Mouse (Mus musculus) gastrocnemius, postnatal 14 days (tissue): ENCODE data around the gene Slu7. TPM values are rescaled to one million over a fixed set of nuclear protein-coding genes. Genes with fewer than 3 reads are reported as not detected.

ENCODE experiments used
- DNase-seq: peaks from one replicate; pipeline ENCODE4 v3.0.0; 2021; ENCODE audit warnings: mixed read lengths
- intact Hi-C: fragments of 180-260 bp; cut with DNase I; formaldehyde crosslinking; loops from one replicate; pipeline ENCODE4 v1.15.1; 2025; ENCODE audit warnings: low total_unique reads
- total RNA-seq, 2 experiments: library from RNA; stranded (reverse); gene quantifications; 2 replicates each; pipeline ENCODE4 v1.2.3; 2021

The Slu7 gene
- total RNA-seq, 2 experiments from 2014 or later: 27.8 to 27.9 TPM

DNA sequence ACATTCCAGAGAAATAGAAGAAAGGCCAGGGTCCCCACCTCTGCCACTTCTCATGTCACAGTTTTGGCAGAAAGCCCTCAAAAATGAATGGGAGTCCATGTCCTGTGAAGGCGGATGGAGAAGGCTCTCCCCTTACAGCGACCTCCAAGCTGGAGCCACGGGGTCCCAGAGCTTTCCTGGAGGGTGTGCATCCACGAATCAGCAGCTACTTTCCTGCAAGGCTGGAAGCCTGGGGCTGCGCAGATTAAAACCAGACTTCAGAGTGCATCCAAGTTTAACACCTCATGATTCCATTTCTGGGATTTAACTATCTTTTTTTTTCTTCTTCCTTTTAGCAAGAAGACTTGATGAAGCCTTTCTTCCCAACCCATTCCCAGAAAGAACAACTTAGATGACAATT lies 47.0 kb downstream of the Slu7 start:
- intact Hi-C loops: no loop called here
- DNase-seq: no peak

DNA sequence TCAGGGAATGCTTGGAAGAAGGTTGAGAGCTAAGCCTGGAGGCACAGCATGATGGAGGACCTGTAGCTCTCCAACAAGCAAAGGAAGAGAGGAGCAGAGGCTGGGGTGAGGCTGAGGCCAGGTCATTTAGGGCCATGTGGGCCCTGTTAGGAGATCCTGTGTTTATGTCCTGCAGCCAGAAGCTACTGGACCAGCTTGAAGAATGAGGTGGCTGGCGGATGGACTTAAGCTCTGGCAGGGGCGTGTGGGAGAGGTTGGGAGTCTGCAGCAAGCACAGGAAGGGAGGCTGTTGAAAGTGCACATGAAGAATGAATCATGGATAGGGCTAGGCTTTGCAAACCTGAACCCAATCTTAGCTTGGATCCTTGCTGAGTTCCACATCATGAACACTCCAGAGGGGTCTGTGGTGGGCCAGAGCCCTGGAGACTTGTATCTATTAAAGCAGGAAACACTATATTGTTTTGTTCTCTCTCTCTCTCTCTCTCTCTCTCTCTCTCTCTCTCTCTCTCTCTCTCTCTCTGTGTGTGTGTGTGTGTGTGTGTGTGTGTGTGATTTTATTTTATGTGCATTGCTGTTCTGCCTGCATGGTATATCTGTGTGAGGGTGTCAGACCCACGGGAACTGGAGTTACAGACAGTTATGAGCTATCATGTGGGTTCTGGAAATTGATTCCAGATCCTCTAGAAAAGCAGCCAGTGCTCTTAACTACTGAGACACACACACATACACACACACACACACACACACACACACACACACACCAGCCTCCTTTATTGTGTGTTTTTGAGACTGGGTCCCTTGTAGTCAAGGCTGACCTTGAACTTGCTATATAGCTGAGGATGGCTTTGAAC lies 48.4 kb downstream of the Slu7 start:
- peak; percentile 61 for DNase-seq
- intact Hi-C loops: no loop called here

DNA sequence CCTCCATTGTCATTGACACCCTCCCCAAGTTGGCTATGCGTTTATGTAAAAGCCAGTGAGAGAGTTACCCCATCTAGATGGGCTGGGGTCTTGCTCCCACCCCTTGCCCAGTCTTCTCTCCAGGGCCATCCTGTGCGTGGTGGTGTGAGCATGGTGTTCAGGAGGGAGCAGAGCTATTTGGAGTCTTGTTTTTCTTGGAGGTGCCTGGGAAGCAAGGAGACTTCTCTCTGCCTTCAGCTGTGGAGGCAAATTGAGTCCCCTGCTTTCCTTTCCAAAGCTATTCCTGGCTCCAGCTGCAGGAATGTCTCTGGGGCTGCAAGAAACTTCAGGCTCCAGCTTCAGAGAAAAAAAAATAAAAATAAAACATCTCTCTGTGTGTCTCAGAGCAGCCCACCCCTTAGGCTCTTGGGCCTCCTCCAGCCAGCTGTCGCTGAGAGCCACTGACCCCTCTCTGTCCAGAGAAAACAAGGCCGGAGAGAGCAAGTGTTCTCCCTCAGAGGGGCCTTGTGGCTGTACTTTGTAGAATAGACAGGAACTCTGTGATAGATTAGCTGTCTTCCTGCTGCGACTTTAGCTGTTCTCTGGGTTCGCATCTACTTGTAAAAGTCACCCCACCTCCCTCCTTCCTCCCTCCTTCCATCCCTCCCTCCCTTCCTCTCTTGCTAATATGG lies 49.7 kb downstream of the Slu7 start:
- intact Hi-C loops: no loop called here
- peak; percentile 64 for DNase-seq

DNA sequence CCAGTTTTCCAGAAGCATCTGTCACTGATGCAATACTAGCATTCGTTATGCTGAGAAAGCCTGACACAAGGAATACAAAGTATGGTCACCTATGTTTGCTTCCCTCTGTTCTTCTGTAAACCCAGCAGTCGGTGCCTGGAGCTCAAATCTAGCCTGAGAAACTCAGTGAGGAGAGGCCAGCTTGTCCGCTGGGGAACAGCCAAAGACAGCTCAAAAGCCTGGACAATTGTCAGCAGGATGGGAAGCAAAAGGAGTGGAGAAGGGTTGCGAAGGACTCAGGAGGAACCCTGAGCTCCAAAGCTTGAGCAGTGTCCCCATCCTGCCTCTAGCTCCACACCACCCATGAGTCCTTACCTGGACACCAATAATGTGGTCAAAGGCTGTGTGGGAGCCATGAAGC lies 50.5 kb downstream of the Slu7 start:
- peak; percentile 34 for DNase-seq
- intact Hi-C loops: no loop called here

DNA sequence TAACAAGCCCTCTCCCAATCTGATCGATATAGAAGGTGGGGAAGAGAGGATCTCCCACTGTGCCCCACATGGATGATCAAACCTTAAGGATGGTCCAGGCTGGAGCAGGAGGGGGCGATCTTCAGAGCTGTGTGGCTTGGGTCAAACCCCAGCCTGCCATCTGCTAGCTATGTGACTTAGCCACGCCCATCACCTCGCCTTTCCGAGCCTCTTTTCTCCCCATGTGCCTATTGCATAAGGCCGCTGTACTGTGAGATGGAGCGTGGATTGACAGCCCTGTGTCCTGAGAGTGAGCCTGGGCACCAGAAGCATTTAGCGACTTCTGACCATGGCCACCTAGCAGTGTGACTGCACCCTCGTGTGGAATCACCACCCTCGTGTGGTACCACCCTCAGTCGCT lies 51.1 kb downstream of the Slu7 start:
- intact Hi-C loops: no loop called here
- DNase-seq: no peak

DNA sequence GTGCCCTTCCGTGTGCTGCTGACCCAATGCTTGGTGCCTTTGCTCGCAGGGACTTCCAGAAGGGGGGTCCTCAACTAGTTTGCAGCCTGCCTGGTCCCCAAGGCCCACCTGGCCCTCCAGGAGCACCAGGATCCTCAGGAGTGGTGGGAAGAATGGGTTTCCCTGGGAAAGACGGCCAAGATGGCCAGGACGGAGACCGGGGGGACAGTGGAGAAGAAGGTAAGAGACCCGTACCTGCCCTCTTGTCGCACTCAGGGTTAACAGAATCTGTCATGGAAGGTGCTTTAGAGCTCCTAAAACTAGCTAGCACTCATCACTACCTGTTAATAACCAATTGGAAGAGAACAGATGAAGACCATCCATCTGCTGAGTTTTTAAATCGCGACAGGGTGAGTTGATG lies 52.3 kb downstream of the Slu7 start:
- no peak for DNase-seq
- intact Hi-C loops: no loop called here

DNA sequence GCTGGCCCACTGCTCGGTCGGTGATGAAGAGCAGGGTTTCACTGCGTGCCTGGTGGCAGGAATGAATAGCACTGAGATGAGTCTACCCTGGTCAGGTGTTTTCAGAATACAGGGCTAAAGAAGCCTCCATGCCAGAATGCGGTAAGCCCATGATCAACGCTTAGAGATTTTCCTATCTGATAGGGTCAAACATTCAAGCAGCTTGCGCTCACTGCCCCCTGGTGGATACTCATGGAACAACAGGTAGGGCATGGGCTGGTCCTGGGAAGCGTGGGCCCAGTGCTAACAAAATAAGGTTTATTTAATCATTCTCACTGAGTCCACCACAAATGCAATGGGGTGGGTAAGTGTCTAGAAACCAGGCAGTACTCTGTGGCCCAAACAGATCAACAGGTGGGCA lies 59.1 kb downstream of the Slu7 start:
- intact Hi-C loops: loop anchor here (10.0 kb wide), 1 partner anchor 122 kb away; no protein-coding TSS in a partner anchor
- DNase-seq: peak; percentile 69

DNA sequence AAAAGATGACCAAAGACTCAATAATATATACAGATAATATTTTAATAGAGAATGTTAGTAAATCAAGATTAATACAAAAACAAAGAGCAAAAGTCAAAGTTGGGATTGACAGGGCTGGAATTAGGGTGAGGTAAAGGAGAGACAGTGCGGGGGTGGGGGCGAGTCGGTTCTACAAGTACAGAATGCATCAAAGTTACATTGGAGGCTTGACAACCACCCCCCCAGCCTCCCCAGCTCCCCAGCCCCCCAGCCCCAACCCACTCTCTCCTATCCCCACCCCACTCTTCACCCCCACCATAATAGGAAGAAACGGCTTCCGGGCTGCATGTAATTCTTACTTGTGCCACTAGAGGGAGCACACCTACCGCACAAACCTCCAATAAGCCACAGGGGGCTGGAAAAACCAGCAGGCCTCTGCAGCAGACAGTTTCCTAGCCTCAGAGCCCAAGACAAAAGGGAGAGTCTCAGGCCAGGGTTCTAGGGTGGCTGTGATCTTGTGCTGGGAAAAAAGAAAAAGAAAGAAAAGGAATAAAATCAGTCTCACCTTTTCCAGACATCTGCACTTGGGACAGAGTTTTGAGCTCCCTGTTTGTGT lies 60.4 kb downstream of the Slu7 start:
- intact Hi-C loops: loop anchor here (10.0 kb wide), 1 partner anchor 121 kb away; no protein-coding TSS in a partner anchor

DNA sequence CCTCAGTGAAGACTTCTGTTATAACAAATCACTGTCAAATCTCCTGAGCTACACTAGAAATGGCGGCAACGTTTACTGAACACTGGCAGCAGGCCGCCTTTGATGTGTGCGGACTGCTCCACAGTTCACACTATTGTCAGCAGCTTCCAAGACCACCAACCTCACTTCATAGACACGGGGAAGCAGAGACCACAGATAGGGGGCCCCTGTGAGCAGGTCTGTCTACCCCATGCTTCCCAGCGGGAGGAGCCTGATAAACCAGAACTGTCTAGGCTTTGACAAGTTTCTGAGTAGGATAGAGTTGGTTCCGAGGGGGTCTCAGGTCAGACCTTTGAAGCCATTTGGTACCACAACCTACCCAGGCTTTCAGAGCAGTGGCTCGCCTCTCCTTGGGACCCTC lies 61.5 kb downstream of the Slu7 start:
- intact Hi-C loops: loop anchor here (5.0 to 10.0 kb wide), 2 partner anchors 92 to 120 kb away; partner anchors contain the start of gene 4933415A04Rik
- DNase-seq: no peak

More for the DNA sequence above, 60.4 kb downstream of the Slu7 start:
- DNase-seq: peak; percentile 61

DNA sequence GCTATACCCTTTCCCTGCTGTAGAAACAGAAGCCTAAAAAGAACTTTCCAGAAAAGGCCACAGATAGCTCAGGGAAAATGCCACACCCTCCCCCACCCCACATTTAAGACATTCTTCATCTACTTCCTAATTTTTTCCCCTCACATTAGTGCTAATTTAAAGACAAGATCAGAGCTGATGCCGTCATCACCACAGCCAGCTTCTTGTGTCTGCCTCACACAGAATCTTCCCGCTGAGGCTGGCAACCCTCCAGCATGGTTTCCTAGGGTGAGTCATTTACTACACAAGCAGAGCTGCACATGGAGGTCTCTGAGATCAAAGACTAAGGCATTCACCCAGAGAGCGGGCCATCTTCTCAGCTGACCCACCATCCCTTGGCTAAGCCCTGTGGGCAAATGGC lies 62.0 kb downstream of the Slu7 start:
- intact Hi-C loops: loop anchor here (5.0 to 10.0 kb wide), 2 partner anchors 92 to 119 kb away; partner anchors contain the start of gene 4933415A04Rik
- peak; percentile 65 for DNase-seq

Other genes starting within 250 kb of the Slu7 start
- gene Pttg1, start 7.5 kb upstream of the Slu7 start, total RNA-seq: 10 to 100 TPM; 26.5 to 30.2 TPM
- gene C1qtnf2, start 40.5 kb downstream of the Slu7 start, total RNA-seq: 10 to 100 TPM; 11.4 to 18.2 TPM
- gene Ccnjl, start 95.0 kb downstream of the Slu7 start, total RNA-seq: 1 to 10 TPM in 1 of 2 experiments, under 1 TPM in 1; 0.78 to 1.0 TPM
- under 1 TPM; 0.10 to 0.16 TPM for gene 4933415A04Rik, start 153.3 kb downstream of the Slu7 start, total RNA-seq
- not detected for gene Fabp6, start 167.8 kb downstream of the Slu7 start, total RNA-seq
- gene Pwwp2a, start 248.3 kb downstream of the Slu7 start, total RNA-seq: 10 to 100 TPM; 14.6 to 15.6 TPM